Mouse (Mus musculus) adrenal gland, postnatal 4 days (tissue): ENCODE results near the gene Sh3gl3. TPM values are rescaled to one million over a fixed set of nuclear protein-coding genes. Genes with fewer than 3 reads are reported as not detected.

Experiments used
- DNase-seq, 2 experiments: peaks; one replicate each; pipeline ENCODE4 v3.0.0; 2021 to 2022; ENCODE audit warnings: low spot score in 2 of 2, mixed read lengths in 2 of 2
- long read RNA-seq, 2 experiments: library from polyadenylated mRNA; stranded (forward); transcript quantifications; one replicate each; pipeline ENCODE4 v2.0.0; 2021
- total RNA-seq, 2 experiments: library from RNA; stranded (reverse); gene quantifications; 2 replicates each; pipeline ENCODE4 v1.2.3; 2021

Gene Sh3gl3
- 10 to 100 TPM; 17.6 to 19.9 TPM for total RNA-seq
- long read RNA-seq, experiment 1, transcript Sh3gl3-201 (9 exons, 1,647 nt), result major isoform, 12 of 21 reads
- long read RNA-seq, experiment 1, partial matches to known transcripts, result 0 of 21 reads
- long read RNA-seq, experiment 1, other reads (novel, unspliced or antisense), result 6 of 21 reads
- long read RNA-seq, experiment 2, transcript Sh3gl3-201 (9 exons, 1,647 nt), result major isoform, 23 of 31 reads
- long read RNA-seq, experiment 2, partial matches to known transcripts, result 1 of 31 reads
- long read RNA-seq, experiment 2, other reads (novel, unspliced or antisense), result 5 of 31 reads

DNA sequence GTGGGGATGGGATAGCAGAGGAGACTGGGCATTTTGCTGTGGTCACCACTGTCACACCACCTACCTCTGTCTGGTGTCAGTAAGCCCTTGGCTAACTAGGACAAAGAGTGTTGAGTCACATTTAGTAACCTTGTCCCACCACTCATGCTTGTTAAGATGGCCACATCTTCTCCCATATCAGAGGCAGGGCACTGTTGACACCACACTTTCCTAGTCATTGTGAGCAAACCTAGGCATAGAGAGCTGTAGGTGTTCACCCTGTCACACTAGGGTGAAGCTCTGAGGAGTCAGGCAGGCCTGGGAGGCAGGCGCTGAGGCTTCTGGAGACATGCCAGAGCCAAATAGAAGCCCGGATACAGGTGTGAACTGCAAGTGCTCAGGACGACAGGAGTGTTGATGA lies at the start of gene Sh3gl3:
TSS of gene Sh3gl3 (plus strand) at position 301 of the 400 bp plus-strand sequence.
- DNase-seq, result no peak

DNA sequence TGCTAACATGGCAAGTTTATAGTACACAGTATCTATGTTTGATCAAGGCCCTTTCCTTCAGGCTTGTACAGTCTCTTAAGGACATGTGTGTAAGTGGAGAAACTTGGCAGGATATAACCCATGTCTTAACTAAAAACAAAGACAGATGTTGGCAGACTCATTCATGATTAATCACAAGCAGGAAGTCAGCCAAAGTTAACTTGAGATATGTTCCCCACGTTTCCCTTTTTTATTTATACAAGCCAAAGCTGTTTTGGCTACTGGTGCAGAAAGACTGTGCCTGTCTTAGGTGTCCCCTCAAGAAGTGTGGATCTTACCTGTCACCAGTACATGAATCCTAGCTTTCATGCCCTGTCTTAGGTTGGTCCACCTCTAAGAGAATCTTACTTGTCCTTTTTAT lies 35.4 kb upstream of the Sh3gl3 start:
- no peak for DNase-seq

DNA sequence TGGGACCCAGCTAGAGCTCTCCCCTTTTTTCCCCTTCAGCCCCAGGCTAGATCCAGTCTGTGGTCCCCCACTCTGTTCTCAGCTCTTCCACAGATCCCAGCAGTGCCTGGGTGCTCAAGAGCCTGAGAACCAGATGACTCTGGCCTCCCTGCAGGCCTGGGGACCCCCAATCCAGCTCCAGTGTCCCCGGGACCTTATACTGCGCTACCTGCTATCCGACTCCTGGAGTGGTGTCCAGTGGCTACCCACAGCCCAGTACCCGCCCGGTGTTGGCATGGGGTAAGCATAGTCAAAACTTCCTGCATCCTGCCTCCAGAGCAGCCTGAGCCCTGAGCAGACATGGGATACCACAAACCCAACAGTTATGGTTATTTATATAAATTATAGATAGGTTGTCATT lies 26.5 kb upstream of the Sh3gl3 start:
- DNase-seq, result no peak

DNA sequence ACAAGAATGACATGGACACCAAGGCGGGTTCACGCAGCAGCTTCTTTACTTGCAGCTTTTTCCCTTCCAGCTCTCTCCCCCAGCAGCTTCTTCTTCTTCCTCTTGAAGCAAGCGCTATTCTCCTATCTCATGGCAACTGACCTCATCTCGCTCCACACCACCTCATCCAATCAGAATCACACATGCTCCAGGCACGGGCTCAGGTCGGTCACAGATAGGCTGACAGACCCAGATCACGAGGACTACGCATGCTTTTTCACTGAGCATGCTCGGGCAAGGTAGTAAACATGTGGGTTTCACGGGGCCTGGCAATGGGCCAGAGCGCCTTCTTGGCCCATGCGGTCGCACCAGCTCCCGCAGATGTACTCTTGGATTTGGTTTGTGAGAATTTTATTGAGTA lies 9.0 kb upstream of the Sh3gl3 start:
- DNase-seq, result no peak

DNA sequence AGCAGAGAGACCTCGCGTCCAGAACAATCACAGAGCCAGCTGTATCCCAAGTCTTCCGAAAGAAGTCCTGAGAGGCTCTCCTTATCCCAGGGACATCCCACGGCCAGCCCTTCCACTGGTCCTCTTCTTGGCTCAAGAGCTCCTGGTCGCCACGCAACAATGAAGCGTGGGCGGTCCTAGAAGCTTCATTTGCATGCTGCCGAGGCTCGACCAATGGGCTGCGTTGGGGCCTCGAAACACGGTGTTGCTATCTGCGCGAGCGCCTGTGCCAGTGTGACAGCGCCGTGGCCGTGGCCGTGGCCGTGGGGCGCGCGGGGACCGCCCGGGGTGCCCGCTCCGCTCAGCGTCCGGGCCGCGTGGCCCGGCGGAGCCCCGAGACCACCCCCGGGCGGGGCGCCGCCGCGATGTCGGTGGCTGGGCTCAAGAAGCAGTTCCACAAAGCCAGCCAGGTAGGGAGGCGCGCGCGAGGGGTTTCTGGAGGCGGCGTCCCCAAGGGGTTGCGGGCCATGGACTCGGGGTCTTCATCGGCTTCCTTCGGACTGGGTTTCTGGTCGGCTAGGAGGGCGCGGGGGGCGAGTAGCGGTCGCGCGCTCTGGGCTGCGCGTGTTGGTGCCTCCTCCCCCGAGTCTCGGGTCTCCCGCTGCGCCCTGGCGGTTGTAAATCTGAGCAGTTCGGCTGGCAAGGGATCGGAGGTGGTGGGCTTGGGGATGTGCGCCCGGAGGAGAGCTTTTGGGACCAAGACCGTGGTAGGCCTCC lies 1.1 kb downstream of the Sh3gl3 start:
- DNase-seq, result peak; percentile 41 to 58

DNA sequence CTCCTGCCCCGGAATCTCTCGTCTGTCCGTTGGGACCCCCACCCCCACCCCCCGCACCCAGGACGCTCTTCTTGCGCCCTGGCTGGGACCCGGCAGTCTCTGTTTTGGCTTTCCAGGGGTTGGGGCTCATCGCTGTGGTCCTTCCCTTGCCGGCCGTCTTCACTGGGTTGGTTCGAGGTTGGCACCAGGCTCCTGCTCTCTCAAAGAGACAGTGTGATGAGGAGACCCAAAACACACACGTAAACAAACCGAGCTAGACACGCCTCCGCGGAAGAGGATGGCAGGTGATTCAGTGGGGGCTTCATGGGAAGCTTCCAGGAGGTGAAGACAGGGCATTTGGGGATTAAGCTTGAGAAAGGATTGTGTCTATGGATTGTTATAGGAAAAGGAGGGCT lies 1.7 kb downstream of the Sh3gl3 start:
- DNase-seq, result no peak

DNA sequence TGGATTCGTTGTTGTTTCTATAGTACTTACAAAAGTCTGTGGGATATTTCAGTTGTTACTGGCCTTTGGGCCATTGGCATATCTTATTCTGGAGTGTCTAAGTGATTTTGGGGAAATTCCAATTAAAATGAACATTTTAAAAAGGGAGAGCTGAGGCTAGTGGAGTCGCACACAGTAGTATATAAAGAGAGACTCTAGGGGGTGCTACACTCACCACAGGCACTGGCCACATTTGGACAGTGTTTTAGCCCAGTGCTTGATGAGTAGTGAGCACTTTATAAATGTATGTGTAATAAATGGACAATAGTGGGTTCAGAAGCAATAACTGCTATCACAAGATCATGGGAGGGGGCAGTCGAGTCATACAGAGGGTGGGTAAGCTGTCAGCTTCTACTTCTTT lies 2.6 kb downstream of the Sh3gl3 start:
- no peak for DNase-seq

DNA sequence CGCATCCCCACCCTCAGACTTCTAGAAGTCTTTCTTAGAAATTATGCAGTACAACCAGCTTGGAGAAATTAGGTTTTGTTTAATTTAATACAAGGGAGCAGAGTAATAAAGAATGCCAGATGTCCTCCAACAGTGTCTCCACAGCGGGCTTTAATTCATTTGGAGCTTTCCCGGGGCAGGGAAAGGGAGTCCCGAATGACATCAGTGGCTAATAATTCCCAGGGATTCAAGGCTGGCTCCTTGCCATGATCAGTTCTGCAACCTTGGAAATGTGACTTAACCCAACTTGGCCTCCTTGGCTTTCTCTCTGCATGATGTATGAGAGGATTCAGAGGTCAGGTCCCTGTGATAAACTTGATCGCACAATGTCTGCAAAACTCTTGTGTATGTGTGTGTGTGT lies 3.7 kb downstream of the Sh3gl3 start:
- DNase-seq, result no peak

DNA sequence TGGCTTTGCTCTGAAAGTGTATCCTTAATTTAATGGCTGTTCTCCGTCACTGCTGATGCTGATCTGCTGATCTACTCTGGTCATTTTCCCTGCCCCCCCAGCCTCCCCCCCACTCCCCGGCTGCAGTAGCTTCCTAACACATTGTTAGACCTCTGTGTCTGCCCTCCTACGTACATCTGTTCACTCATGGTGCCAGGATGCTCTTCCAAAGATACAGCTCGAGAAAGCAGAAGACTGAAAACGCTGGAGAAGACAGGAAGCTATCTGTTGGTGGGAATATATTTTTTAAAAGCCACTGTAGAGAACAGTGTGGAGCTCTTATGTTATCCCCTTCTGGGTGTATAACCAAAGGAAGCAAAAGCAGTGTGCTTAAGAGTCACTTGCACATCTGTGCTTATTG lies 7.3 kb downstream of the Sh3gl3 start:
- DNase-seq, result no peak

DNA sequence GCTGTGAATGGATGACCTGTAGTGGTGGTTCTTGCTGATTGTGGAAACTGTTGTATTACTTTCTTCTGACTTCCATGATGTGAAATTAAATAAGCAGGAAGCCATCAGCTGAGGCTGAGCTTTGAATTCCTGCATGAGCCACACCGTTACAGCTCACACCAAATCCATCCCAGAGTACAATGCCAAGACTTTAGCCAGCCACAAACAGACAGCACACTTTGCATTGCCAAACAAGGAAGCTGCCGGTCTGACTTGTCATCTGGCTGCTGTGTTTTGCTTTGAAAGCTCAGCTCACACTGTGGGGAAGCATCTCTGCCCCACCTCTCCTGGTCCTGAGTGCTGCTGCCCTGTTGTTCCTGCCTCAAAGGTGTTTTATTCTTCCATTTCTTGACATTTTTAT lies 9.1 kb downstream of the Sh3gl3 start:
- no peak for DNase-seq

DNA sequence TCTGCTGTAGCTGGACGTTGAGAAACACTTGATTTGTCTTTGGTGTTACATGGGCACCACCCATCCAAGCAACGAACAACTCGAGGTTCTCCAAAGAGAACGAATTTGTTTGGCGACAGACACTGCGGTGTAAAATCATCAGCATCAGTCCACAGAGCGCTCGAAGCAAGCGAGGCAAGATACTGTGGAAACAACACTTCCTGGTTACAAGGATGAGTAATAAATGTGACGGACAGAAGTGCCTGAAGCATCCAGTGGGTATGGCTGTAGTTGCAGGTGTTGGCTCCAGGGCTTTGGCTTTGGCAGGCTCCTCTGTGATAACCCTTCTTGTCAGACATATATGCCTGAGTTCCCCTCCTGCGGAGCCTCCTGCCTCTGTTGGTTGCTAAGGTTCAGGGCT lies 18.0 kb downstream of the Sh3gl3 start:
- DNase-seq, result no peak

DNA sequence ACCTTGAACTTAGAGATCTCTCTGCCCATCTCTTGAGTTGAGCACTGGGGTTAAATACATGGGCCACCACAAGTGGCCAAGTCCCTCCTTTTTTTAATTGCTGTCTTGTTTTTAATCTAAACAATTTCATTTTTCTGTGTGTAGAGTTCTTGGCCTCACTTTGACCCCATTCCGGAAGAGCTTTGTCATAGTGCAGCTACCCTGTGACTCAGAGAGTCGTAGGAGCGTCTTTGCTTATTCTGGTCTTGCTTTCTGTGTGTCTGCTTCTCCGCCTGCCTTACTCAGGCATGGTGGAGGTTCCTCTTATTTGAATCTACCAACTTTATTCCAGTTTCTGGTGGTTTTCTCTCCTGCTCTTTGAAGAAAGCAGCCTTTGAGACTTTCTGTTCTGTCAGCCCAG lies 18.9 kb downstream of the Sh3gl3 start:
- DNase-seq, result no peak

DNA sequence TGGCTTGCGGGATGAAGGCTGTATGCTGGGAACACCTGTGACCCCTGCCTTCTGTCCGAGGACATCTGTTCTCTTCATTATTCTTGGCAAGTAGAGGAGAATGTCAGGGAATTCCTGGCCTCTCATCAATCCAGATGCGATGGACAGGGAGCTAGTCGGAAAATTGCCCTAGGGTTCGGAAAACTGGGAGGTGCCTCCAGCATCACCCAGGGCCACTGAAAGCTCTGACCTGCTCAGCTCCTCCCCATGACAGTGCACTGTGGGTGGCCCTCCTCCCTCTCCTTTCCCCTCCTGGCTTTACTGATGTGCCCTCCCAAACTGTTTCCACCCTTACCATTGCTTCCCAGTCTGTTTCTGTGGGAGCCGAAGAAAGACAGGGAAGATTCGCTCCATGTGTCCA lies 29.5 kb downstream of the Sh3gl3 start:
- no peak for DNase-seq

DNA sequence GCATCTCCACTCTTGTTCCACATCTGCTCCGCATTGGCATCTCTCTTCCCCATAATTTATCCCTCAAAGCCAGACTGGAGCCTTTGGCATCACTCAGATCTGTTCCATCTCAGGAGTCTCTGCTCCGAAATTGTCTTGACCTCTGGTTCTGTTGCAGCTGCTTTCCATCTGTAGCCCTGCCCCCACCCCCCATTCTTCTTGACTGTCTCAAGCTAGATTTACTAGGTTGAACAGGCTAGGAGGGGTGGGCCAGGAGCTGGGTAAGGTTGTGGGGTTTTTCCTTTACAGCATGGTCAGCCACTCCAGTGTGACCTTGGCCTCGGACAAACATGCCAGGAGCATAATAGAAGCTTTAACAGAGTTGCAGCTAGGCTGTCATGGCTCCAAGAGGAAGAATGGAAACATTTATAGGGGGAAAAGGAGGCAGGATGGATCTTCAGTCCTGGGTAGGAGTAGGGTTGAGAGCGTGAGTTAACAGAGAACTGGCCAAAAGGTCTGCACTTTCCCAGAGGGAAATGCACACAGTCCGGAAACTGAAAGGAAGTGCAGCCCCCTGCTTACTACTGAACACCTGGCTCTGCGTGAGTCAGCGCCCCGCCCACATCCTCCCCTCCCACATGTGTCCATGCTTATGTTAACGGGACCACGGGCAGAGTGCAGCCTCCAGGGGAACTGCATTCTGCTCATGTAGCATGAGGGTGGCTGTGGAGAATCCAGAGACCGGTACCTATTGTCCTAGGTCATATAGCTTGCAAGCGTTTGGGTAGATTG lies 30.6 kb downstream of the Sh3gl3 start:
- no peak for DNase-seq

DNA sequence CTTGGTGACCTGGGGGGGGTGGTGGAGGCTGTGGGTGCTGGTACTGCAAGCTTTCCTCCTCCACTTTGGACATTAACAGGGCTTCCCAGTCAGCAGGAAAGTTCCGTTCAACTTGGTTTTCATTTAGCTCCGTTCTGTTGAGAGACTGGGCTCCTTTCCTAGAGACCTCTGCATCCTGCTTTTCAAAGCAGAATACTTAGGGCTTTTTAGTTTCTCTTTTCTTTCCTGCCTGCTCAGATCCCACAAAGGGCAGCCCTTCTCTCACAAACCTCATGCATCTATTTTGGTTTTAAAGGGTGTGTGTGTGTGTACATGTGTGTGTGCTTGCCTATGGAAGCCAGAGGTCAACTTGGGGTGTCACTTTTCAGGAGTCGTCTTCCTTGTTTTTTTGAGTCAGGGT lies 31.3 kb downstream of the Sh3gl3 start:
- no peak for DNase-seq

DNA sequence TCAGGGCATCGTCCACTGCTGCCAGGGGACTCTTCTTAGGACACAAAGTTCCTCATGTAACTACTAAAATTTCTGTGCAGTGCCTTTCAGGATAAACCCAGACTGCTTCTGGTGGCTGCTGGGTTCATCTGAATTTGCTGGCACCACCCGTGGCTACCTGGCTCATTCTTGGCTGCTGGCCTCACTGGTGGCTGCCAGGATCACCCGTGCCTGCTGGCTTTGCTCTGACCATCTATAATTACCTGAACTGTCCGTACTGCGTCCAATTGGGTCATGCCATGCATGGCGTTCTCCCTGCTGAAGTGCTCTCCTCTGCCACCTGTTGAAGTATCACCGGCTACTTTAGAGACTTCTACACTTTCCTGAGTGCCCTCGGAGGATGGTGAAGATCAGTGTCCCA lies 33.1 kb downstream of the Sh3gl3 start:
- DNase-seq, result no peak

DNA sequence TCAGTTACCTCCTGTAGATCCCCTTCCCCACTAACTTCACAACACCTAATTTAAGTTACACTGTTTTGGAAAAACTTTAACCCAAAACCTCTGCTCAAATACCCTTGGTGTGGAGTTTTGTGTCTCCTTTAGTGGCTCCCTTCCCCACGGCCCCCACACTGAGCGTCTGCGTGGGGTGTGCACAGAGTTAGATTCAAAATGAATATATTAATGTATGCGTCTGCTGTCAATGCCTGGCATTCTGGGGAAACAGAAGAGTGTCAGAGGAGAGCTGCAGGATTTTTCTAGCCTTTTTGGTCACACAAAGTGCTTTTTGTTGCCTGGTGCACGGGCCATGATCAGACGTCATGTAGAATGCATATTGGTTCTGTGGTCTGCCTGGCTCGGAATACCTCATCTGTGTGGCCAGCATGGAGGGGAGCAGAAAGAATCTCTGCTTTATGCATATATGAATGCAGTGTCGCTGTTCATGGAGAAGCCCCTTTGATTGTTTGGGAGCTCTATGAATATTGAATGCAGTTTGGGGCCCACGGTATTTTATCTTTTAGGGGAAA lies 47.8 kb downstream of the Sh3gl3 start:
- no peak for DNase-seq

DNA sequence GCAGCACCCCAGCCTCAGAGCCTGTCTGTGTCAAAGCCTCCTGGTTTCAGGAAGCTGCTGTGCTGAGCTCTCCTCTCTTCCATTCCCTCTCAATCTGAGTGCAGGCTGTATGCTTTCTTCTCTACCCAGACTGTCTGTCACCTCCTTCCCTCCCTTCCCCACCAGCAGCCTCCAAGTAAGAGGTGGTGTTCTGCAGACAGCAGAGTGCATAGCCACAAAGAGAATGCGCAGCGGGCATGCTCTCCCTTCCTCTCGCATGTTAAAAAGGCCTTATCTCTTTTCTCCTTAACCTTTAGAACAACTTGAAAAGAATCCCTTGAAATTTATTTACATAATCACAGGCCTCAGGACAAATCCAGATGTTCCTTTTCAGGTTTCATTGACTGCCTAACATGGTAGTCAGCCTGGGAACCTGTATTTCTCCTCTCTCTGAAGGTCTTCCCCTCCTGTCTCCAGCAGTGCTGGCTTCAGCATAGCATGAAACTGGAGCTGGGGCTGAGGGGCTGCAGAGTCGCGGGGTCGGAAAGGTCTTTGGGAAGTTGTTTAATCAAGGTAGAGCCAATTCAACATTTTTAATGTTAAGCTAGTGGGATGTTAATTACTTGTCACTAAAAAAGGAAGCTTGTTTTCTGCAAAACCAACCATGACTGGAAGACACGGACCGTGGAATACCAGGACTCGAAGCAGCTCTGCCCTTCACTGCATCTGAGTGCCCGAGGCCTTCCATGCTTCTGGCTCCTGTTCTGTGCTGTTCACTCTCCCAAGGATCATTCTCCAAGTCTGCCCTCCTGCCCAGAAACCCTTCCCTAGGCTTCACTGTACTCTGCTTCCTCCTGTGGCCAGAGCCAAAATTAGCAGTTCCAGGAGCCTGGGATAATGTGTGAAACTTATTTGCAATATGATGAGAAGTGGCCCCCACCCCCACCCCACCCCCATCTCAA lies 50.5 kb downstream of the Sh3gl3 start:
- DNase-seq, result no peak

DNA sequence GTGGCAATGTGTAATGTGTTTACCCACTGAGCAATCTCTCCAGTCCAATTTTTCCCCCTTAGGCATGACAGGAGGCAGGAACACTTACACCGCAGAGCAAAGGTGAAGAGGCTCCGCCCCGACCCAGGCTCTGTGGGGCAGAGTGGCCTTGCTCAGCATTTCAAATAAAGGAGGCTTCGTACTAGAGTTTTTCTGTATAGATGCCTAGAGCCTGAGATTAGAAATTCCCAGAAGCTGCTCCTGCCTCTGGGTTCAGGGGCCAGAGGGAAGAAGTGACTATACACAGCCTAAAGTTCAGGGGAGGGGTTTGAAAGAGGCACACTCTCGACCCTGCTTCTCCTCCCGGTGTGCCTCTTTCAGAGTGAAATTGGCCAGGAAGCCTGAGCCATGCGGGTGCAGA lies 59.6 kb downstream of the Sh3gl3 start:
- no peak for DNase-seq

DNA sequence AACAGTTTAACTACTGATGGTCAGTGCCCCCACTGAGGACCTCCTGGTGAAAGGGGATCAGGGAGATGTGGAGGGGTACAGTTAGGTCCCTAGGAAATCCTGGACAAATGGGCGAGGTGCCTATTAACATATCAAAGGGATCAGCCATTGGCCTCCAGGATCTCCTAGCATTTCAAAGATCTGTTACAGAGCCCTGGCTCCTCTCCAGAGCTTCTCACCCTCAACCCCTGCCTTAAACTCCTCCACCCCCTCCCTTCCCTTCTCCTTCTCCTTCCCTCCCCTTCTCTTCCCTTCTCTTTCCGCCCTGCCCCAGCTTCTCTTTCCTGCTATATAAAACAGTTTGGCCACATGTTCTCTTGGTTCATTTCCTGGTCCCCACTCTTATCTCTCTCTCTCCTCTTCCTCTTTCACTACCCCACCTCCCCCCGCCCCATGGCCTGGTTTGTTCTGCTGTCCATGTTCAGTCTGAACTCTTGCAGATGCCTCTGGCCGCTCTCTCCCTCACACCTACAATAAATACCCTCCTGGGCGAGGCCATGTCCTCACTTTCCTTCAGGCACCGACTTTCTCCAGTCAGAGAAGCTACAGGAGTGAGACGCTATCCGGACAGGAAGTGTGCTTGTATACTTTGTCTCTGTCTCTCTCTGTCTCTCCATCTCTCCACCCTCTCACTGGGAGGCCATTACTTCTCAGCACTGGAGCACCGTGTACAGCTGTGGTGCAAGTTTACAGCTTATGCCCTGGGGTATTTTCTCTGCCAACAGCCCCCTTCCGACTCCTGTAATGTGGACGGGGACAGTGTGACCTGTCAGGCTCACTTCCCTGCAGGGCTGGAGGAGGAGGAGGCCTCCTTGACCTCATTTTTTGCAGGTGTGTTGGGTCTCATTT lies 60.6 kb downstream of the Sh3gl3 start:
- DNase-seq, result no peak
